Mouse (Mus musculus) forebrain, embryonic 16.5 days (tissue): ENCODE results near the gene Qrich2. TPM values are rescaled to one million over a fixed set of nuclear protein-coding genes. Genes with fewer than 3 reads are reported as not detected.

Source experiments
- ATAC-seq: fragments of 200-750 bp; cut with Nextera tagmentation; 2 replicates; pipeline ENCODE4 v1.8.0; 2017; ENCODE audit warnings: mild to moderate bottlenecking, moderate library complexity
- H3K27ac ChIP-seq: fragments of 300-500 bp; sonication (generic); 2 replicates; pipeline ENCODE4 v1.5.1; 2014; ENCODE audit warnings: low read length, control low read depth
- H3K27me3 ChIP-seq: fragments of 300-500 bp; sonication (generic); replicated peaks from 2 replicates; pipeline ENCODE4 v1.6.1; 2014; ENCODE audit warnings: low read length; ENCODE audit not compliant: control insufficient read depth, insufficient read depth
- H3K36me3 ChIP-seq: fragments of 300-500 bp; sonication (generic); 2 replicates; pipeline ENCODE4 v1.6.1; 2014; ENCODE audit not compliant: control insufficient read depth, insufficient read depth
- H3K4me1 ChIP-seq: fragments of 300-500 bp; sonication (generic); replicated peaks from 2 replicates; pipeline ENCODE4 v1.6.1; 2014; ENCODE audit warnings: low read length; ENCODE audit not compliant: control insufficient read depth, insufficient read depth
- H3K4me2 ChIP-seq: fragments of 300-500 bp; sonication (generic); 2 replicates; pipeline ENCODE4 v1.6.1; 2014; ENCODE audit warnings: mild to moderate bottlenecking, low read length, control low read depth
- H3K4me3 ChIP-seq: fragments of 300-500 bp; sonication (generic); replicated peaks from 2 replicates; pipeline ENCODE4 v1.5.1; 2014; ENCODE audit warnings: mild to moderate bottlenecking, low read length, control low read depth
- H3K9ac ChIP-seq: fragments of 300-500 bp; sonication (generic); replicated peaks from 2 replicates; pipeline ENCODE4 v1.6.1; 2014; ENCODE audit warnings: low read depth, low read length, control low read depth
- H3K9me3 ChIP-seq: fragments of 300-500 bp; sonication (generic); 2 replicates; pipeline ENCODE4 v1.6.1; 2016; ENCODE audit warnings: low read length; ENCODE audit not compliant: control insufficient read depth
- WGBS: fragments of 180-500 bp; shearing (Covaris S2); extraction: QIAGEN DNeasy Blood & Tissue Kit; methylation state at CpG from one replicate; pipeline ENCODE4 v1.1.7; 2014; 5-methylcytosine and 5-hydroxymethylcytosine counted together
- polyA plus RNA-seq: library from polyadenylated mRNA; unstranded; fragments of >200 nt; fragmentation: Nextera tagmentation; extraction: Ambion mirVana; gene quantifications from 2 replicates; pipeline ENCODE4 v1.2.1, GENCODE M21; 2015

The Qrich2 gene
- polyA plus RNA-seq, 1 experiment from 2014 or later = 0.09 TPM

GRCm38 (mm10) chr11:116396276-116396933 is 69.6 kb downstream of the Qrich2 start:
- Histone ChIP-seq H3K4me3 (no peak overlapping the region), H3K9me3 (no peaks in the 10 kb centered on the region), H3K36me3 (no peaks in the 10 kb centered on the region), H3K4me2 (no peak overlapping the region), H3K9ac (no peak overlapping the region), H3K27me3 (no peaks in the 10 kb centered on the region), H3K27ac (no peak overlapping the region), H3K4me1 (no peaks in the 10 kb centered on the region)
- no peak for ATAC-seq
- whole genome bisulfite sequencing = 89% methylated on average over 11 of the region's 11 CpGs

DNA sequence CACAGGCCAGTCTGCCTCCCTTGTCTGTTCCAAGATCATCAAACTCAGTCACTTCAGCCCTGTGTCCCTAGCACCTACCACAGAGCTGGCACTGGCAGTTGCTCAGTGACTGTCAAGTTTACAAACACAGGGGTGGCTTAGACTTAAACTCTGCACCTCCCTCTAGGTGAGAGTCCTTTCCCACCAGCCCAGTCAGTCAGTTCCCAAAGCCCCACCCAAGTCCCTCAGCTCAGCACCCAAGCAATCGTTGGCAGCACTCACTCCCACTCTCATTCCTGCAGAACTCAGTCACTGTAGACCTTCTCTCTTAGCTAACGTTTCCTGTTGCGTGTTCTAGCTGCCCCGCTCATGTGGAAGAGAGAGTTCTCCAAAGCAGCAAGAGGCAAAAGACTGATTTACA is 71.3 kb downstream of the Qrich2 start:
- Histone ChIP-seq H3K4me3 (no peak overlapping the region), H3K9me3 (no peaks in the 10 kb centered on the region), H3K27ac (no peak overlapping the region), H3K36me3 (no peaks in the 10 kb centered on the region), H3K27me3 (no peaks in the 10 kb centered on the region), H3K4me1 (no peaks in the 10 kb centered on the region), H3K9ac (no peak overlapping the region), H3K4me2 (no peak overlapping the region)
- no peak for ATAC-seq
- WGBS = 89% methylated on average over 4 of the region's 4 CpGs

Other genes starting within 250 kb of the Qrich2 start
- 0.32 and 0.39 TPM in 2 replicates for gene Evpl, start 228.2 kb downstream of the Qrich2 start, polyA plus RNA-seq
- 64.1 and 72.0 TPM in 2 replicates for gene Srp68, start 192.0 kb downstream of the Qrich2 start, polyA plus RNA-seq
- gene Galr2, start 185.3 kb downstream of the Qrich2 start, polyA plus RNA-seq = 0.10 and 0.14 TPM in 2 replicates
- gene Exoc7, start 159.0 kb downstream of the Qrich2 start, polyA plus RNA-seq = 114 and 116 TPM in 2 replicates
- 6.6 and 7.0 TPM in 2 replicates for gene Foxj1, start 130.8 kb downstream of the Qrich2 start, polyA plus RNA-seq
- 37.4 and 40.7 TPM in 2 replicates for gene Rnf157, start 53.2 kb downstream of the Qrich2 start, polyA plus RNA-seq
- 45.1 and 53.4 TPM in 2 replicates for gene Ubald2, start 32.1 kb downstream of the Qrich2 start, polyA plus RNA-seq
- 200 and 201 TPM in 2 replicates for gene Prpsap1, start 28.0 kb upstream of the Qrich2 start, polyA plus RNA-seq
- gene Sphk1, start 64.7 kb upstream of the Qrich2 start, polyA plus RNA-seq = 2.9 and 3.3 TPM in 2 replicates
- 15.0 and 17.1 TPM in 2 replicates for gene Ube2o, start 115.2 kb upstream of the Qrich2 start, polyA plus RNA-seq
- 0.27 TPM in 1 of 2 replicates, not detected in the other for gene Aanat, start 120.2 kb upstream of the Qrich2 start, polyA plus RNA-seq
- 1.0 and 1.5 TPM in 2 replicates for gene Rhbdf2, start 160.8 kb upstream of the Qrich2 start, polyA plus RNA-seq
- gene Prcd, start 187.3 kb upstream of the Qrich2 start, polyA plus RNA-seq = 2.9 and 3.2 TPM in 2 replicates
- 16.6 TPM in 2 replicates for gene Cygb, start 188.1 kb upstream of the Qrich2 start, polyA plus RNA-seq